Mouse (Mus musculus): ENCODE data around the gene Etnk2.

GRCm38 (mm10) chr1:133328299-133328795 is 35.0 kb upstream of the Etnk2 start:
- TF ChIP-seq CTCF (IDR thresholded peaks at IDR 0.05; ENCODE audit: control insufficient read depth, insufficient read depth, insufficient replicate concordance, low read depth, low read length) (no peak), POLR2A (IDR thresholded peaks at IDR 0.05; ENCODE audit: control insufficient read depth, low read depth, low read length) (no peak)
